Mouse (Mus musculus) ES-E14 (cell line): ENCODE data around the gene Smarcd2.

Source experiments
- CHD2 ChIP-seq: IDR thresholded peaks from 2 replicates; pipeline ENCODE4 v1.6.1; 2014; ENCODE audit warnings: mild to moderate bottlenecking, low read depth, low read length, inconsistent platforms
- HCFC1 ChIP-seq: IDR thresholded peaks from 2 replicates; pipeline ENCODE4 v1.6.1; 2012; ENCODE audit warnings: low read length, inconsistent platforms, borderline replicate concordance; ENCODE audit not compliant: insufficient read depth
- MAFK ChIP-seq: IDR thresholded peaks from 2 replicates; pipeline ENCODE4 v1.6.1; 2014; ENCODE audit warnings: mild to moderate bottlenecking, low read depth, low read length, inconsistent platforms; ENCODE audit not compliant: insufficient read depth
- ZC3H11A ChIP-seq: IDR thresholded peaks from 2 replicates; pipeline ENCODE4 v1.6.1; 2012; ENCODE audit warnings: low read depth, mild to moderate bottlenecking, inconsistent platforms, low read length, borderline replicate concordance
- ZNF384 ChIP-seq: IDR thresholded peaks from 2 replicates; pipeline ENCODE4 v1.6.1; 2012; ENCODE audit warnings: low read depth, low read length, inconsistent platforms

DNA sequence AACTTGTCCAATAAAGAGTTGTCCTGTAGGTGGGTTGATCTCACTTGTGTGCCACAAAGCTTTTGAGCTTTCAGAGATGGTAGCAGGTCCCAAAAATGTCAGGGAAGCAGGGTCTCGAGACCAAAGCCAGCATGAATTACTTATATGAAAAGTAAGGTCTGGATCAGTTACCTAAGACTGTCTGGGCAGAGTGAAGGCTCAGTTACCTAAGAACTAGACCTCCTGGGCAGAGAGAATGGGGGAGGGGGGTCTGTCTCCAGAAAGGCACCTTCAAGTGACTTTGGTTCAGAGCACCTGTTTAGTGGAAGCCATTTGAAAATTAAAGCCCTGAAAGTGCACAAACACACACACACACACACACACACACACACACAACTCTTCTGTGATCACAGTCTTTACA lies 1.6 kb upstream of the Smarcd2 start:
- TF ChIP-seq HCFC1 (no peak), ZNF384 (no peak), MAFK (no peak), CHD2 (no peak), ZC3H11A (no peak)
